Mouse (Mus musculus) lung, adult 2 months (tissue): ENCODE results near the gene Cyp4a30b.
"Not testable (repeated sequence)": the region's sequence is repeated elsewhere in the genome, so short reads cannot be mapped to it uniquely, and the experiment has no call there.

Experiments used
- CTCF ChIP-seq: fragments of 200-500 bp; IDR thresholded peaks from 2 replicates; pipeline ENCODE4 v1.5.1; 2011; ENCODE audit warnings: mild to moderate bottlenecking, low read length, control low read depth; ENCODE audit not compliant: insufficient read depth
- POLR2A ChIP-seq: fragments of 200-500 bp; IDR thresholded peaks from 2 replicates; pipeline ENCODE4 v1.6.1; 2011; ENCODE audit warnings: low read depth, mild to moderate bottlenecking, control low read depth, low read length, borderline replicate concordance; ENCODE audit errors: extremely low read depth

DNA sequence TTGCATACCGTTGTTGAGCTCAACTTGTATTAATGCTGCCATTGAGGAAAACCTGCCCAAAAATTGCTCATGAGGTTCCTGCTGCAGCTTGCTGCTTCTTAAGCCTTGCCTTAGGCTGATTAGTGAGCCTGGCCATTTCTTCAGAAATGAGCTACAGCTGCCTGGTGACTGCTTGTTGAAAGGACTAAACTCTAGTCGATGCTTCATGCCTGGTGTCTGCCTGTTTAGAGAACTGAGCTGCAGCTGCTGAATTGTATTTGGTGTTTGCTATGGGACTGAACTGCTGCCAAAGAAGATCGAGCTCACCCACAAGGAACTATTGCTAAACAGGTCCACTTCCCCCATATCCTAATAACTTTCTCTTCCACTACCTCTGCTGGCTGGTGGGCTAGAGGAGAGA, 21.2 kb downstream of the Cyp4a30b start:
- not testable (repeated sequence) for TF ChIP-seq CTCF, POLR2A
